Mouse (Mus musculus): ENCODE results near the gene Taok3.

DNA sequence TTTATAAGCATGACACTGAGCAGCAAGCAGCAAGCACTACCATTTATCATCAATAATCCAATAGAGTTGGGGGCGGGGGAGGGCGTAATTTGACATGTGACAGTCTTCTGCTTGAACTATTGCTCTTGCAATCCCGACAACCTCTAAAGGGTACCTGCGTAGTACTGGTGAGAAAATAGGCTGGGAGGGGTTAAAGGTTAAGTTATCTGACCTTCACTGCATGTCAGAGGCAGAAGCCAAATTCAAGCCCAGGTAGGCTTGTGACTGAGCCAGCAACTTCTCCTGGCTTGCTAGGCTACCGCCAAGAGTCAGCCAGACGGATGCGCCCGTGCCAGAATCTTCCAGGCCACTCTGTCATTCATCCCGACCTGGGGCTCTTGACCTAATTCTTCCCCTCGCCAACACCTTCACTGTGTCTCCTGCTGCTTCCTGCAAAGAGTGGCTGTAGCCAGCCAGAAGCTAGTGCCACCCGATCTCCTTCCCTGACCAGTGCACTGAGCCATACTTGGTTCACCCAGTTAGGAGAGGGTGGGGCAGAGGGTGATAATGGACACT lies 47.0 kb downstream of the Taok3 start:
- no peak for TF ChIP-seq CTCF (conservative IDR thresholded peaks at IDR 0.05; ENCODE audit: insufficient read depth, insufficient read length, low read depth, low read length)
- TF ChIP-seq POLR2A (IDR thresholded peaks at IDR 0.05; ENCODE audit: low read depth, low read length), result no peak

Data from kidney, adult 2 months (tissue).